Mouse (Mus musculus) kidney, embryonic 14.5 days (tissue): Measurements from ENCODE around the gene Tssc4. TPM values are rescaled to one million over a fixed set of nuclear protein-coding genes. Genes with fewer than 3 reads are reported as not detected.

Experiments used
- ATAC-seq: fragments of 200-750 bp; cut with Nextera tagmentation; 2 replicates; pipeline ENCODE4 v1.8.0; 2017; ENCODE audit warnings: moderate number of reproducible peaks, mild to moderate bottlenecking, moderate TSS enrichment, moderate library complexity; ENCODE audit not compliant: low FRiP score, low TSS enrichment
- H3K27ac ChIP-seq: fragments of 300-500 bp; sonication (generic); 2 replicates; pipeline ENCODE4 v1.5.1; 2014; ENCODE audit warnings: low read depth, mild to moderate bottlenecking, low read length, moderate library complexity, mixed read lengths
- H3K27me3 ChIP-seq: fragments of 300-500 bp; sonication (generic); 2 replicates; pipeline ENCODE4 v1.6.1; 2014; ENCODE audit warnings: mild to moderate bottlenecking, low read length; ENCODE audit not compliant: control insufficient read depth, insufficient read depth
- H3K36me3 ChIP-seq: fragments of 300-500 bp; sonication (generic); 2 replicates; pipeline ENCODE4 v1.6.1; 2014; ENCODE audit warnings: low read length, mixed read lengths; ENCODE audit not compliant: control insufficient read depth, insufficient read depth
- H3K4me1 ChIP-seq: fragments of 300-500 bp; sonication (generic); 2 replicates; pipeline ENCODE4 v1.6.1; 2014; ENCODE audit warnings: low read length, mixed read lengths; ENCODE audit not compliant: control insufficient read depth, insufficient read depth
- H3K4me2 ChIP-seq: fragments of 300-500 bp; sonication (generic); replicated peaks from 2 replicates; pipeline ENCODE4 v1.6.1; 2014; ENCODE audit warnings: low read depth, mild to moderate bottlenecking, low read length
- H3K4me3 ChIP-seq: fragments of 300-500 bp; sonication (generic); 2 replicates; pipeline ENCODE4 v1.5.1; 2014; ENCODE audit warnings: mild to moderate bottlenecking, low read length
- H3K9ac ChIP-seq: fragments of 300-500 bp; sonication (generic); 2 replicates; pipeline ENCODE4 v1.6.1; 2014; ENCODE audit warnings: low read depth, mild to moderate bottlenecking, low read length, moderate library complexity
- H3K9me3 ChIP-seq: fragments of 300-500 bp; sonication (generic); 2 replicates; pipeline ENCODE4 v1.6.1; 2016; ENCODE audit warnings: low read length; ENCODE audit not compliant: control insufficient read depth
- WGBS: fragments of 180-500 bp; shearing (Covaris S2); extraction: QIAGEN DNeasy Blood & Tissue Kit; methylation state at CpG from one replicate; pipeline ENCODE4 v1.1.7; 2014; 5-methylcytosine and 5-hydroxymethylcytosine counted together
- polyA plus RNA-seq: library from polyadenylated mRNA; unstranded; fragments of >200 nt; fragmentation: Nextera tagmentation; extraction: Ambion mirVana; gene quantifications from 2 replicates; pipeline ENCODE4 v1.2.1, GENCODE M21; 2014

Gene Tssc4
- polyA plus RNA-seq, 1 experiment from 2014 or later = 74.4 TPM

- no peak overlapping the region for H3K27ac ChIP-seq
- no peak for ATAC-seq
Observed at GRCm38 (mm10) chr7:143033581-143033980, 35.5 kb upstream of the Tssc4 start.

GRCm38 (mm10) chr7:143034112-143034511 is 34.9 kb upstream of the Tssc4 start:
- no peak overlapping the region for H3K9ac ChIP-seq
- no peak for ATAC-seq
- H3K4me2 ChIP-seq = no peak overlapping the region
- H3K4me1 ChIP-seq = no peaks in the 10 kb centered on the region
- 92% methylated on average over 2 of the region's 2 CpGs for WGBS
- no peaks in the 10 kb centered on the region for H3K36me3 ChIP-seq
- H3K9me3 ChIP-seq = no peaks in the 10 kb centered on the region
- H3K4me3 ChIP-seq = no peak overlapping the region
- no peaks in the 10 kb centered on the region for H3K27me3 ChIP-seq
- no peak overlapping the region for H3K27ac ChIP-seq

More at GRCm38 (mm10) chr7:143033581-143033980, 35.5 kb upstream of the Tssc4 start:
- Histone ChIP-seq H3K9ac (no peak overlapping the region), H3K4me3 (no peak overlapping the region), H3K27me3 (no peaks in the 10 kb centered on the region), H3K4me1 (no peaks in the 10 kb centered on the region), H3K9me3 (no peaks in the 10 kb centered on the region), H3K4me2 (no peak overlapping the region), H3K36me3 (no peaks in the 10 kb centered on the region)
- WGBS = 85% methylated on average over 4 of the region's 4 CpGs

- WGBS = 88% methylated on average over 8 of the region's 8 CpGs
- H3K4me3 ChIP-seq = no peak overlapping the region
- no peak overlapping the region for H3K27ac ChIP-seq
- no peaks in the 10 kb centered on the region for H3K27me3 ChIP-seq
- no peak overlapping the region for H3K4me2 ChIP-seq
- no peaks in the 10 kb centered on the region for H3K4me1 ChIP-seq
- H3K9ac ChIP-seq = no peak overlapping the region
- no peak for ATAC-seq
- no peaks in the 10 kb centered on the region for H3K9me3 ChIP-seq
- H3K36me3 ChIP-seq = no peaks in the 10 kb centered on the region
Observed at GRCm38 (mm10) chr7:143034519-143035450, 34.3 kb upstream of the Tssc4 start.

GRCm38 (mm10) chr7:143036787-143037186 is 32.3 kb upstream of the Tssc4 start:
- Histone ChIP-seq H3K4me1 (peaks cover 2% of the 10 kb centered on the region; the same call in 1 of the 2 replicates), H3K36me3 (no peaks in the 10 kb centered on the region), H3K27ac (no peak overlapping the region), H3K4me2 (no peak overlapping the region), H3K9me3 (no peaks in the 10 kb centered on the region), H3K9ac (no peak overlapping the region), H3K4me3 (no peak overlapping the region), H3K27me3 (no peaks in the 10 kb centered on the region)
- no peak for ATAC-seq
- WGBS = 81% methylated on average over 3 of the region's 3 CpGs

GRCm38 (mm10) chr7:143037306-143037705 is 31.7 kb upstream of the Tssc4 start:
- no peaks in the 10 kb centered on the region for H3K27me3 ChIP-seq
- H3K4me2 ChIP-seq = no peak overlapping the region
- H3K36me3 ChIP-seq = no peaks in the 10 kb centered on the region
- ATAC-seq = no peak
- H3K4me1 ChIP-seq = peaks cover 7% of the 10 kb centered on the region; the same call in 1 of the 2 replicates
- H3K9ac ChIP-seq = no peak overlapping the region
- H3K9me3 ChIP-seq = no peaks in the 10 kb centered on the region
- 90% methylated on average over 4 of the region's 4 CpGs for WGBS
- no peak overlapping the region for H3K27ac ChIP-seq
- no peak overlapping the region for H3K4me3 ChIP-seq

GRCm38 (mm10) chr7:143038174-143038931 is 30.7 kb upstream of the Tssc4 start:
- H3K9me3 ChIP-seq = no peaks in the 10 kb centered on the region
- no peak for ATAC-seq
- H3K27me3 ChIP-seq = no peaks in the 10 kb centered on the region
- no peak overlapping the region for H3K9ac ChIP-seq
- H3K4me2 ChIP-seq = no peak overlapping the region
- no peak overlapping the region for H3K4me3 ChIP-seq
- 87% methylated on average over 3 of the region's 3 CpGs for WGBS
- H3K4me1 ChIP-seq = peaks cover 11% of the 10 kb centered on the region; the same call in 1 of the 2 replicates
- H3K27ac ChIP-seq = no peak overlapping the region
- H3K36me3 ChIP-seq = no peaks in the 10 kb centered on the region

GRCm38 (mm10) chr7:143040561-143040960 is 28.5 kb upstream of the Tssc4 start:
- WGBS = 94% methylated on average over 3 of the region's 3 CpGs
- ATAC-seq = peak; percentile 46; the same call in 1 of the 2 replicates
- H3K36me3 ChIP-seq = no peaks in the 10 kb centered on the region

GRCm38 (mm10) chr7:143041138-143041822 is 27.8 kb upstream of the Tssc4 start:
- Histone ChIP-seq H3K36me3 (no peaks in the 10 kb centered on the region), H3K9ac (no peak overlapping the region), H3K4me1 (peaks cover 11% of the 10 kb centered on the region; the same call in 1 of the 2 replicates), H3K4me3 (no peak overlapping the region), H3K9me3 (no peaks in the 10 kb centered on the region), H3K27ac (no peak overlapping the region; the same call in 1 of the 2 replicates), H3K4me2 (no peak overlapping the region), H3K27me3 (no peaks in the 10 kb centered on the region)
- 77% methylated on average over 3 of the region's 3 CpGs for WGBS
- no peak for ATAC-seq

More at GRCm38 (mm10) chr7:143040561-143040960, 28.5 kb upstream of the Tssc4 start:
- Histone ChIP-seq H3K9ac (no peak overlapping the region), H3K4me1 (peaks cover 11% of the 10 kb centered on the region; the same call in 1 of the 2 replicates), H3K4me3 (no peak overlapping the region), H3K27ac (no peak overlapping the region), H3K4me2 (no peak overlapping the region), H3K27me3 (no peaks in the 10 kb centered on the region), H3K9me3 (no peaks in the 10 kb centered on the region)
